Mouse (Mus musculus): ENCODE measurements around the gene Add1. TPM values are rescaled to one million over a fixed set of nuclear protein-coding genes. Genes with fewer than 3 reads are reported as not detected.

Add1 gene
- polyA plus RNA-seq, 1 experiment = 113 TPM

DNA sequence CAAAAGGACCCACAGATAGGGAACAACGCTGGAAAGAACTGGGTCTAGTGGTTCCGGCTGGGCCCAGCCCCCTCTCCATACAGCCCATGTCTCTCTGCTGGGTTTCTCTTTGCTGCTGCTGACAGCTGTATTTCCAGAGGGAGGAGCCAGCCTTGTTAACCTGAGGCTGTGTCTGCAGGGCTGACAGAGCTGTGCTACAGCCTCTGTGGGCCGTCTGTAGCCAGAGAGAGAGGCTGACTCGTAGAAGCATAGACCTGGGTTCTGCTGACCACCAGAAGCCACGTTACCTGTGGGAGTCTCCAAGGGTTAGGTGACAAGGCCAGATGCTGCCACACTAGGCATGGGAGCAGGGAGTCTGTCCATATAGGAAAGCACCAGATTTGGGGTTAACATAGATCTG, 40.4 kb upstream of the Add1 start:
- no peak for TF ChIP-seq TAL1 (IDR thresholded peaks at IDR 0.05; ENCODE audit: low read length)
- TF ChIP-seq GATA1 (IDR thresholded peaks at IDR 0.05; ENCODE audit: low read length) = no peak
- no peaks in the 10 kb centered on the region for H3K27me3 ChIP-seq (ENCODE audit: control insufficient read depth)
- no peak overlapping the region for H3K4me3 ChIP-seq (replicated peaks)
- no peaks in the 10 kb centered on the region for H3K36me3 ChIP-seq (ENCODE audit: control insufficient read depth)
- H3K4me1 ChIP-seq (ENCODE audit: control insufficient read depth) = peaks cover 9% of the 10 kb centered on the region
- no peaks in the 10 kb centered on the region for H3K9me3 ChIP-seq (ENCODE audit: control insufficient read depth, low read length)

DNA sequence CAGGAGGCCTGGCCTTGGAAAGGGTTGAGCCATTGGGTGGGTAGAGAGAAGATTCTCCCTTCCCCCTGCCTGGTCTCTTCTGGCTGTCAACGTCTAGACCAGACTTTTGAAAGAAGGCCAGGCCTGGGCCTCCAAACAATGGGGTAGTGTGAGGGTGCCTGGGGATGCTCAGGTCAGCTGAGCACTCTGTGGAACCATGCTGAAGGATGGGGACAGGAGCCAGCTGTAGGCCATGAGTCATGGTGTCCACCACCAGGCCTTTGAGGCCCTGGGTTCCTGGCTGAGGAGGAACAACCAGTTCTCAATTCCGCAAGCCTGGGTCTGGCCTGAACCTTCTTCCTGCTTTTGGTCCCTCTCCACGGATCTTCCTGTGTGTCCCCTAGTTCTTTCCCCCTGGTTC, 39.6 kb upstream of the Add1 start:
- Histone ChIP-seq H3K4me1 (ENCODE audit: control insufficient read depth) (peaks cover 8% of the 10 kb centered on the region), H3K27me3 (ENCODE audit: control insufficient read depth) (no peaks in the 10 kb centered on the region), H3K36me3 (ENCODE audit: control insufficient read depth) (no peaks in the 10 kb centered on the region), H3K9me3 (ENCODE audit: control insufficient read depth, low read length) (no peaks in the 10 kb centered on the region), H3K4me3 (replicated peaks) (no peak overlapping the region)
- no peak for TF ChIP-seq GATA1 (IDR thresholded peaks at IDR 0.05; ENCODE audit: low read length)
- no peak for TF ChIP-seq TAL1 (IDR thresholded peaks at IDR 0.05; ENCODE audit: low read length)

DNA sequence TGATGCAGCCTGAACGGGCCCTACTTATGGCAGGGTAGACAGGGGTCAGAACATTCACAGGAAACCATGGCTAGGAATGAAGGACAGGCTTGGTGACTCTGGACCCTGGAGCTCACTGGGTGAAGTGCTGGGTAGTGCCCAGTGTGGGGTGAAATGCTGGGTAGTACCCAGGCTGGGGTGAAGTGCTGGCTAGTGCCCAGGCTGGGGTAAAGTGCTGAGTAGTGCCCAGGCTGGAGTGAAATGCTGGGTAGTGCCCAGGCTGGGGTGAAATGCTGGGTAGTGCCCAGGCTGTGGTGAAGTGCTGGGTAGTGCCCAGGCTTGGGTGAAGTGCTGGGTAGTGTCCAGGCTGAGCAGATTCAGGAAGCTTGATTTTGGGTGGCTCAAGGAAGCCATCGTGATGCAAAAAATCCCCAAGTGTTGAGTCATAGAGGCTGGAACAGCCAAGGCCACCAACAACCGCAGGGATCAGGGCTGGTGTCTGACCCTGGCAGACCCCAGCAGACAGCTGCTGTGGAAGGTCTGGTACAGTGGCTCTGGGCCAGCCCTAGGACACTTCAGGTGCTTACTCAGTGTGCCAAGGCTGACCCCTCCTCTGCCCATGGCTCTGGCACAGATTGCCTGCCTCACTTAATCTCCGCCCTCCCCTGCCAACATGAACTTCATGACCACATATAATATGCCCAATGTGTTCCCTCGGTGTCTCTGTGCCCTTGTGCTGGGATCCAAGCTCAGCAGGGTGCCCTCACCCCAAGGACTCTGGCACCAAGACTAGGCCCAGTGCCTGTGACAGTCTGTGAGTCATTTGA, 38.5 kb upstream of the Add1 start:
- H3K4me1 ChIP-seq (ENCODE audit: control insufficient read depth) = peaks cover 6% of the 10 kb centered on the region
- peaks cover 3% of the 10 kb centered on the region; the same call in 1 of the 2 replicates for H3K27me3 ChIP-seq (ENCODE audit: control insufficient read depth)
- TF ChIP-seq GATA1 (IDR thresholded peaks at IDR 0.05; ENCODE audit: low read length) = no peak
- TF ChIP-seq TAL1 (IDR thresholded peaks at IDR 0.05; ENCODE audit: low read length) = no peak
- H3K36me3 ChIP-seq (ENCODE audit: control insufficient read depth) = no peaks in the 10 kb centered on the region
- H3K9me3 ChIP-seq (ENCODE audit: control insufficient read depth, low read length) = no peaks in the 10 kb centered on the region
- no peak overlapping the region for H3K4me3 ChIP-seq (replicated peaks)

DNA sequence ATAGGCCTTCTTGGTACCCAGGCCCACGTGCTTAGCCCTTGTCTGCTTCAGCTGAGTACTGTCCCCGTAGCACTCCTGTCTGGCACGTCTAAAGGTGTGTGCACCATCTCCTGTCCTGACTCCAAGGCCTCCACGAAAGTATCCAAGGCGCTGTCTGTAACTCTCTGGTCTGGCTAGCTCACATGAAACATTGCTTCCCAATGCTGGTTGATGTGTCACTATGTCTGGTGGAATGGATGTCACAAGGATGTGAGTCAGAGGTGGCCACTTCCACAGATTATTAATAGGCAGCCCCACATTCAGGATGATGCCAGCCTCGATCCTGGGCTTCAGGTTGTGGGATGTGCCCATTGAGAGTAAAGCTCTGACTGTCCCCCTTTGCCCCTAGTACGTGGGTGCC, 37.6 kb upstream of the Add1 start:
- Histone ChIP-seq H3K4me1 (ENCODE audit: control insufficient read depth) (peaks cover 1% of the 10 kb centered on the region), H3K36me3 (ENCODE audit: control insufficient read depth) (no peaks in the 10 kb centered on the region), H3K4me3 (replicated peaks) (no peak overlapping the region), H3K27me3 (ENCODE audit: control insufficient read depth) (peaks cover 3% of the 10 kb centered on the region), H3K9me3 (ENCODE audit: control insufficient read depth, low read length) (no peaks in the 10 kb centered on the region)
- TF ChIP-seq TAL1 (IDR thresholded peaks at IDR 0.05; ENCODE audit: low read length) (no peak), GATA1 (IDR thresholded peaks at IDR 0.05; ENCODE audit: low read length) (no peak)

DNA sequence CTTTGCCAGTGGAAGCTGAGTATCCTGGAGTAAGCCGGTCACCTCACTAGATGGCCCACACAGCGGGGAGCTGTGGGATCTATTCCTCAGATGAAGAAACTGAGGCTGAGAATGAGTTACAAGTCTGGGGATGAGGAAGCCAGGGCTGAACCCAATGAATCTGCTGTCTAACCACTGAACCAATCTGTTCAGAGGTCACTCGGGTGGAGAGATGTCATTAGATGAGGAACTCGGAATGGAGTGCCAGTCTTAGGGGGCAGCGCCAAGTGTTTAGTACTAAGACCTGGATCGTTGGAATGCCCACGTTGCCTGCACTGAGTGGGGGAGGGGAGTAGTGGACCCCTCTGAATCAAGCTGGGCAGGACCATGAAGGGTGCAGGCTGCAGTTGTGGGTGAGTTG, 35.4 kb upstream of the Add1 start:
- Histone ChIP-seq H3K27me3 (ENCODE audit: control insufficient read depth) (peaks cover 3% of the 10 kb centered on the region), H3K4me3 (replicated peaks) (no peak overlapping the region), H3K9me3 (ENCODE audit: control insufficient read depth, low read length) (no peaks in the 10 kb centered on the region), H3K4me1 (ENCODE audit: control insufficient read depth) (no peaks in the 10 kb centered on the region), H3K36me3 (ENCODE audit: control insufficient read depth) (no peaks in the 10 kb centered on the region)
- no peak for TF ChIP-seq TAL1 (IDR thresholded peaks at IDR 0.05; ENCODE audit: low read length)
- TF ChIP-seq GATA1 (IDR thresholded peaks at IDR 0.05; ENCODE audit: low read length) = no peak

DNA sequence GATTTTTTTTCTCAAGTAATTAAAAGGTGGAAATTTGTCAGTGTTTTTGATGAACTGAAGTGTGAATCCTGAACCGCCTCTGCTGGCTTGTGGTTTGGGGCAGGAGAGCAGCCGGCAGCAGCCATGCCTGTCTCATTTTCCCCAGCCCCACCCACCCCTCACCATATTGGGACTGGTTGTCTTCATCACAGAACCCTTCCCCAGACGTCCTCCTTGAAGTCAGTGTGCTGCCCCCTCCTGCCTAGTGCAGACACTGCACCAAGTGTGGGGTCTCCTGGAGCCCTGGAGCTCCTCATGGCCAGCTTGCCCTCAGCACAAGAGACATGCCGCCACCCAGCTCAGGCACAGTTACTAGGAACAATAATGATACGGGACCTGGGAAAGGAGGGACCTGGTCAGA, 34.9 kb upstream of the Add1 start:
- no peaks in the 10 kb centered on the region for H3K4me1 ChIP-seq (ENCODE audit: control insufficient read depth)
- no peaks in the 10 kb centered on the region for H3K9me3 ChIP-seq (ENCODE audit: control insufficient read depth, low read length)
- peaks cover 3% of the 10 kb centered on the region for H3K27me3 ChIP-seq (ENCODE audit: control insufficient read depth)
- no peak overlapping the region for H3K4me3 ChIP-seq (replicated peaks)
- no peaks in the 10 kb centered on the region for H3K36me3 ChIP-seq (ENCODE audit: control insufficient read depth)
- no peak for TF ChIP-seq TAL1 (IDR thresholded peaks at IDR 0.05; ENCODE audit: low read length)
- no peak for TF ChIP-seq GATA1 (IDR thresholded peaks at IDR 0.05; ENCODE audit: low read length)

DNA sequence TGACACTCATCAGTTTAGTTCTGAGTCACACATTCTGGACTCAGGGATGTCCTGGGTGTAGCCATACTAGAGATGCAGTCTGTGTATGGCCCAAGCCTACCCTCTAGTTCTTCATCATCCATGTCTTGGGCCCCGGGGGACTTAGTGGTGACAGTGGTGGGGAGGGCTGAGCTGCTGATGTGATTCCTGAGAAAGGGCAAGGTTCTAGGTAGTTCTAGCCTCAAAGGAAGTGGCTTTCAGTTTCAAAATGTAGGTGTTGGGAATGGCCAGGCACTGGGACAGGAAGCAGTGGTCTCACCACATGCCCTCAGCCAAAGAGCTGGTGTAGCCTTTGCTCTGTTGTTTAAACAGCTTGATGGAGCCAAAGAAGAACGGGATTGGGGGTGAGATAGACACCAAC, 34.3 kb upstream of the Add1 start:
- Histone ChIP-seq H3K9me3 (ENCODE audit: control insufficient read depth, low read length) (no peaks in the 10 kb centered on the region), H3K27me3 (ENCODE audit: control insufficient read depth) (peaks cover 3% of the 10 kb centered on the region), H3K4me3 (replicated peaks) (no peak overlapping the region), H3K36me3 (ENCODE audit: control insufficient read depth) (no peaks in the 10 kb centered on the region), H3K4me1 (ENCODE audit: control insufficient read depth) (peaks cover under 1% of the 10 kb centered on the region; the same call in 1 of the 2 replicates)
- no peak for TF ChIP-seq GATA1 (IDR thresholded peaks at IDR 0.05; ENCODE audit: low read length)
- no peak for TF ChIP-seq TAL1 (IDR thresholded peaks at IDR 0.05; ENCODE audit: low read length)

DNA sequence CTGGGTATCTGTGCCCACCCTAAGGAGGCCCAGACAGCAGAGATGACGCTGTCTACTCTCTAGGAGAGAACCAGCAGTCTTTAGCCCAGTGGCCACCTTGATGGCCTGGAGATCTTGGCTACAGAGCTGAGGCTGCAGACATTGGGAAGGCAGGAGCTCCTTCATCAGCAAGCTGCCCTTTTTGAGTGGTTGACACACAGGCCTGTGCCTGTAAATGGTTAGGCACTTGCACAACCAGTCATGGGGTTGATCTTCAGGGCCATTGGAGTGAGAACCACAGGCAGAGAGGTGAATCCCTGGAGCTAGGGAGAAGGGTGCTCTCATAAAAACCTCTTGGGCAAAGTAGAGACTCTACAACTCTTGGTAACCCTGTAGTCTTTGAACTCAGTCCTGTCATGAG, 31.3 kb upstream of the Add1 start:
- Histone ChIP-seq H3K36me3 (ENCODE audit: control insufficient read depth) (no peaks in the 10 kb centered on the region), H3K27me3 (ENCODE audit: control insufficient read depth) (peaks cover 3% of the 10 kb centered on the region), H3K4me3 (replicated peaks) (no peak overlapping the region), H3K9me3 (ENCODE audit: control insufficient read depth, low read length) (no peaks in the 10 kb centered on the region; the same call in 1 of the 2 replicates), H3K4me1 (ENCODE audit: control insufficient read depth) (peaks cover 3% of the 10 kb centered on the region)
- no peak for TF ChIP-seq GATA1 (IDR thresholded peaks at IDR 0.05; ENCODE audit: low read length)
- TF ChIP-seq TAL1 (IDR thresholded peaks at IDR 0.05; ENCODE audit: low read length) = no peak

DNA sequence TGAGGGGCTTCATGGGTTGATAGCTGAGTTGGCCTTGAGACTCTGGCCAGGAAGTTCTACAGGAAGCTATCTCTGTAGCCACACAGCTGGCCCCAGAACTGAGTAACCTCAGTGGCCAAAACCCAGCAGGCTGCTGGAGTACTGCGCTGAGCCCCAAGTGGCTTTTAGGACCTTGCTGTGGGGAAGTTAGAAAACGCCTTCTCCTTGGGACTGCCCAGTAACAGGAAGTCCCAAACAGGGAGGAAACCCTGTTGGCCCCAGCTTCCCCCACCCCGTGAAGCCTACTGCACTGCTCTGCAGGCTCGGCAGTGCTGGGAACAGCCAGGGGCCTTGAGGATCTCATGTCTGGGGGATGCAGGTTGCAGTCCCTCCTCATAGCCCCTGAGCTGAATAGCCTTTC, 30.4 kb upstream of the Add1 start:
- no peak for TF ChIP-seq TAL1 (IDR thresholded peaks at IDR 0.05; ENCODE audit: low read length)
- no peak for TF ChIP-seq GATA1 (IDR thresholded peaks at IDR 0.05; ENCODE audit: low read length)
- H3K27me3 ChIP-seq (ENCODE audit: control insufficient read depth) = peaks cover 3% of the 10 kb centered on the region
- H3K36me3 ChIP-seq (ENCODE audit: control insufficient read depth) = no peaks in the 10 kb centered on the region
- H3K9me3 ChIP-seq (ENCODE audit: control insufficient read depth, low read length) = no peaks in the 10 kb centered on the region; the same call in 1 of the 2 replicates
- no peak overlapping the region for H3K4me3 ChIP-seq (replicated peaks)
- H3K4me1 ChIP-seq (ENCODE audit: control insufficient read depth) = peaks cover 3% of the 10 kb centered on the region

All from erythroblast, embryonic 14.5 days (primary cell).